Mouse (Mus musculus): ENCODE measurements around the gene Slc2a2.
A peak's percentile ranks its signal among the peaks of the same experiment; 100 is the strongest.
"Not testable (repeated sequence)": the region's sequence is repeated elsewhere in the genome, so short reads cannot be mapped to it uniquely, and the experiment has no call there.

The Slc2a2 gene

GRCm38 (mm10) chr3:28734712-28735111, 37.0 kb downstream of the Slc2a2 start:
- no peak for DNase-seq (ENCODE audit: low spot score)

GRCm38 (mm10) chr3:28736981-28737380, 39.3 kb downstream of the Slc2a2 start:
- DNase-seq (ENCODE audit: low spot score), result no peak

GRCm38 (mm10) chr3:28740353-28740752, 42.6 kb downstream of the Slc2a2 start:
- no peak for DNase-seq (ENCODE audit: low spot score)

- no peak for DNase-seq (ENCODE audit: low spot score)
Observed at GRCm38 (mm10) chr3:28743251-28743650, 45.5 kb downstream of the Slc2a2 start.

DNA sequence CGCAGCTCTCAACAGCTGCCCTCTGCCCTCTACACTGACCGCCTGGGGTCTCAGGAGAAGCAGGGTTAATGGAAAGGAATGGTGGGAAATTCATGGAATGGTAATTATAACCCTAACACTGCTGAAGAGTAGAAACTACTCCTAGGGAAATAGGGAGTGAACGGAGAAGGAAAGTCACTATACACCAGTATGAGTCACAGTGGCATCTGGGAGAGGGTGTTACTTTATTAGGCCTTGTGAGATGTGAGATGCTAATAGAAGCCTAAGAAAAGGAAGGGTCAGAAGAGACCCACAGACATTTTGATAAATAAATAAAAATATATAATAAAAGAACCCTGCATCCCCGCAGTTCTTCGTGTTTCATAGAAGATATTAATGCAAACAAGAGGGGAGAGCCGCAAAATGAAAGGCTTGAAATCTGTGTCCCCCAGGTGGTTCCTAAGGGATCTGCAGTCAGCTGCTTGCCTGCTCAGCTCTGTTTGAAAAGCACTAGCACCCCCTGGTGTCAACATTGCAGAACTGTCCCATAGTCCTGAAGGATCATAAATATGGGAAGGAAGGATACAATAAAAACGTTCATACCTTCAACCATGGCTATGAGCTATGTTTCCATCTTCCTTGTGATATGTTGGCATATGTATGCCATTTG, 48.3 kb downstream of the Slc2a2 start:
- DNase-seq (ENCODE audit: low spot score), result peak; percentile 93

DNA sequence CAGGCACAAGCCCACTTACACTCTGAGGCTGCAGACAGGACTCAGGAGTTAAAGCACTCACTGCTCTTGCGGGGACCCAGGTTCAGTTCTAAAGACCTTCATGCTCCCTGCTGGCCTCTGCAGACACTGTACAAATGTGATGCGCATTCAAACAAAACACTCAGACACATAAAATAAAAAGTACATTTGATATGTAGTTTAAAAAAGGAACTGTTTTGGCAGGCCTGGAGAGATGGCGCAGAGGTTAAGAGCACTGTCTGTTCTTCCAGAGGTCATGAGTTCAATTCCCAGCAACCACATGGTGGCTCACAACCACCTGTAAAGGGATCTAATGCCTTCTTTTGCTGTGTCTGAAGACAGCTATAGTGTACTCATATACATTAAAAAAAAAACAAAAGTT, 50.4 kb downstream of the Slc2a2 start:
- no peak for DNase-seq (ENCODE audit: low spot score)

GRCm38 (mm10) chr3:28748956-28749355, 51.3 kb downstream of the Slc2a2 start:
- DNase-seq (ENCODE audit: low spot score), result no peak

DNA sequence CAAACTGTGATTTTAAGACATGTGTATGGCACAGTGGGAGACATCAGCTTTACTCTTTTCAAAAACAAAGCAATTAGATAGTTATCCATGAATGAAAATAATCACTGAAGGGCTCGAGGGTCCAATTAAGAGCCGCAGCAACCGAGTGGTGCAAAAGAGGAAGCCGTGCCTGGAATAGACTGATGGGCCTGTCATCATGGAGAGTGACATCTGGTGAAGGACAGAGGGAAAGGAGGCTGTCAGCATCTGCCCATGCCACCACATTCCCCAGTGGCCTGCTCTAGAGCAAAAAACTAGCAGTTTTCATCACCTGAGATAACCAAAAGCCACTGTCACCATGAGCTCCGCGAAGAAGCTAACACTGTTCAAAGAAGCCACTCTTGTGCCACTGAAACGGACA, 57.8 kb downstream of the Slc2a2 start:
- no peak for DNase-seq (ENCODE audit: low spot score)

DNA sequence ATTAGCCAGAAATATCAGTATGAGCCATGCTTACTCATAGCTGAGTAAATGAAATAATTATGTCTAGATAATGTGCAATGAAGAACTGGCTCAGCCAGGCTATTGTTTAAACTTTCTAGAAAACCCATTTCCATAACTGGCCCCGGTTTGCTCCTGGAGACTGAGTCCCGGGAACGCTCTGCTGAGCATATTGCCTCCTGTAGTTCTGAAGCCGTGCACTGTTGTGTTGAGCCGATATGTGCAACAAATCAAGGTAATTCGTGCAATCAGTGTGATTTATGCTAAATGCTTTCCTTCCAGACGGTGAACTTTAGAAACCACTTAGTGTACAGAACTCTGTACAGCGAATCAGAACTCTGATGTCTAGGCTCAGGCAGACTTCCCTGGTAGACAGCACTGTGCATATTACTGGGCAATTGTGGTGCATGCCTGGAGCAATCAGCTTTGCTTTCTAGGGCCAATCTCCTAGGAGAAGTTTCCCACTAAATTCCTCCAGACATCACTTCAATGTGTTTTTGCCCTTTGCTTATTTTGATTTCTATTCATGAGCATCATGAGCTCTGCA, 63.6 kb downstream of the Slc2a2 start:
- no peak for DNase-seq (ENCODE audit: low spot score)

DNA sequence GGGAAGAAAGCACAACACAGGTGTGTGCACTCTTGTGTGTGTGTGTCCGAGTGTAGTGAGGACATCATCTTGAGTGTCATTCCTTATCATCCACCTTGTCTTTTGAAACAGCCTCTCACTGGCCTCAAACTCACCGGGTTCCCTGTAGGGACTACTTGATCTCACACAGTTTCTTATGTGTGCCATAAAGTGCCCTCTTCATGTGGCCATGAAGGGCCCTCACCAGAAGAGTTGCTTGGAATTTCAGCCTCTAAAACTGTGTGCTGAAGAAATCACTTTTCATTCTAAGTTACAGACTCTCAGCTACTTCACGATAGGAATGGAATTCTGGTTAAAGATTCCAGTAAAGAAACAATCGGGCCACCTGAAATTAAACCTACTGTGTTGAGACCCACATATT, 69.2 kb downstream of the Slc2a2 start:
- no peak for DNase-seq (ENCODE audit: low spot score)

- no peak for DNase-seq (ENCODE audit: low spot score)
Observed at GRCm38 (mm10) chr3:28768222-28768621, 70.5 kb downstream of the Slc2a2 start.

GRCm38 (mm10) chr3:28772919-28773318, 75.2 kb downstream of the Slc2a2 start:
- DNase-seq (ENCODE audit: low spot score), result not testable (repeated sequence)

GRCm38 (mm10) chr3:28775361-28775760, 77.7 kb downstream of the Slc2a2 start:
- no peak for DNase-seq (ENCODE audit: low spot score)

DNA sequence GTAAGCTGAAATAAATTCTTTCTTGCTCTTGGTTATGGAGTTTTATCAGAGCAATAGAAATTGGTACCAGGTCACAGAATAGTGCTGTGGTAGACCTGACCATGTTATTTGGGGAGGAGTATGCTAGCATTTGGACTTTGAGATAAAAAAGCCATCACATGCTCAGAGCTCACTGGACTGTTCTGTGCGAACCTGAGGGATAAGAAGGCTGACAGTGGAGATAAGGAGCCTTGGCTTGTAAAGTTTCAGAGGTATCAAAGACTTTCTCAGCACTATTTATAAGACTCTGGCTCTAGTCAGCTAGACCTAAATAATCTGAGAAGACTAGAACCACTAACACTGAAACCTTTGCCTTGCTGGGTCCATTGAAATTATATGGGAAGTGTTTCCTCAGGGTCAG, 78.3 kb downstream of the Slc2a2 start:
- no peak for DNase-seq (ENCODE audit: low spot score)

GRCm38 (mm10) chr3:28776491-28776890, 78.8 kb downstream of the Slc2a2 start:
- DNase-seq (ENCODE audit: low spot score), result no peak

DNA sequence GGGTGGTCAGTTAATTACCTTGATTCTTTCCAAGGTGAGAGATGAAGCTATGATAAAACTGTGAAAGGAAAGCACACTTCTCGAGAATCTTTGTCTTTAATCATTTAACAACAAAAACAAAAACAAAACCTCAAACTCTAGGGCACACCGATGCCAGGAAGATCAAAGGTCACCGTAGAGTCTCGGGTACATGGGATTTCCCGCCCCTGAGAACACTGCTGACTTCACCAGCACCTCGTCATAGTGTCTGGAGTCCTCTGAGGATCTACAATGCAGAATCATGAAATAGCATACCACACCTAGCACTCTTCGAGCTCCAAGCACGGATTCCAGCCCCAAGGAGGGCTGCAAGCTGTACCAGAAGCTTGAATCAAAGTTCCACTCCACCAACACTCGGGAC, 82.8 kb downstream of the Slc2a2 start:
- DNase-seq (ENCODE audit: low spot score), result no peak
